Comparison of ENCODE assay signal across 25 mouse cellular contexts in the genomic region with DNA sequence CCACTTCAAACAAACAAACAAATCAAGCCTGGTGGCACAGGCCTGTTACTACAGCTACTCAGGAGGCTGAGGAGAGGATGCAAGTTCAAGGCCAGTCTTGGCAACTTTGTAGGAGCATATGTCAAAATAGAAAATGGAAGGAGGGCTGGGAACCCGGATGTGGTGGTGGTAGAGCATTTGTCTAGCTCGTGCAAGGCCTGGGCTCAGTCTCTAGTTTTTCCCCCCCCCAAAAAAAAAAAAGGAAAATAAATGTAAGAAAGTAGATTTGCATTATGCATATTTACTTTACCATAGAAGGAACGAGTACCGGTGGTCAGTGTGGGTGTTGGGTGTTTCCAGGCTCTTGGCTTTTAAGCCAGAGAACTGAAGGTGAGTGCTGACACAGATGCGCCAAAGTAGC. TPM values are rescaled to one million over a fixed set of nuclear protein-coding genes. Genes with fewer than 3 reads are reported as not detected.
"Had no signal": no experiment of that assay in that cellular context is flagged by ENCODE, and none has a peak within 500 bp of the region (broad histone marks: within the 10 kb centered on the region; RNA-seq: fewer than 3 reads in every experiment).

No protein-coding gene starts in this region.

- H3K9ac ChIP-seq: heart, embryonic 12.5 days; hindbrain, embryonic 13.5 days; hindbrain, embryonic 15.5 days; kidney, embryonic 15.5 days; limb, embryonic 13.5 days; limb, embryonic 15.5 days; liver, embryonic 12.5 days; liver, embryonic 14.5 days had no signal

- H3K4me1 ChIP-seq: heart, embryonic 10.5 days; hindbrain, embryonic 13.5 days; hindbrain, embryonic 15.5 days; kidney, embryonic 15.5 days; liver, embryonic 12.5 days had no signal

- H3K36me3 ChIP-seq: heart, embryonic 10.5 days; heart, embryonic 12.5 days; hindbrain, embryonic 13.5 days; hindbrain, embryonic 15.5 days; kidney, embryonic 15.5 days; limb, embryonic 13.5 days; limb, embryonic 15.5 days; liver, embryonic 12.5 days had no signal

- DNase-seq: gastrocnemius, postnatal 10 days; gastrocnemius, postnatal 36 days; heart, adult 11 months; heart, postnatal 10 days; heart, postnatal 36 days; kidney, adult 11 months; kidney, adult 2 months; kidney, adult 9 months; kidney, postnatal 14 days; kidney, postnatal 36 days; layer of hippocampus, adult 9-11 months; layer of hippocampus, postnatal 36 days; left cerebral cortex, postnatal 4 days had no signal

- H3K4me3 ChIP-seq: heart, embryonic 10.5 days; heart, embryonic 12.5 days; hindbrain, embryonic 13.5 days; hindbrain, embryonic 15.5 days; kidney, embryonic 15.5 days; limb, embryonic 13.5 days; limb, embryonic 15.5 days; liver, embryonic 12.5 days had no signal

- H3K27me3 ChIP-seq: heart, embryonic 12.5 days; hindbrain, embryonic 13.5 days; hindbrain, embryonic 15.5 days; kidney, embryonic 15.5 days; limb, embryonic 13.5 days; limb, embryonic 15.5 days; liver, embryonic 12.5 days had no signal

- H3K27ac ChIP-seq: heart, embryonic 10.5 days; hindbrain, embryonic 13.5 days; hindbrain, embryonic 15.5 days; hindbrain, postnatal 0 days; kidney, embryonic 15.5 days; kidney, postnatal 0 days; limb, embryonic 13.5 days; limb, embryonic 15.5 days; liver, embryonic 12.5 days; liver, embryonic 14.5 days had no signal

RNA-seq across cellular contexts. Expression of a gene that starts 59.6 kb away (rescaled TPM):
- total RNA-seq: hindbrain, postnatal 0 days had no signal
- polyA plus RNA-seq: limb, embryonic 11.5 days; liver, embryonic 12.5 days had no signal
